Mouse (Mus musculus): ENCODE data around the gene Dusp14. TPM values are rescaled to one million over a fixed set of nuclear protein-coding genes. Genes with fewer than 3 reads are reported as not detected.
A peak's percentile ranks its signal among the peaks of the same experiment; 100 is the strongest.

Dusp14 gene
- polyA plus RNA-seq, 1 experiment from 2014 or later = 16.0 TPM

DNA sequence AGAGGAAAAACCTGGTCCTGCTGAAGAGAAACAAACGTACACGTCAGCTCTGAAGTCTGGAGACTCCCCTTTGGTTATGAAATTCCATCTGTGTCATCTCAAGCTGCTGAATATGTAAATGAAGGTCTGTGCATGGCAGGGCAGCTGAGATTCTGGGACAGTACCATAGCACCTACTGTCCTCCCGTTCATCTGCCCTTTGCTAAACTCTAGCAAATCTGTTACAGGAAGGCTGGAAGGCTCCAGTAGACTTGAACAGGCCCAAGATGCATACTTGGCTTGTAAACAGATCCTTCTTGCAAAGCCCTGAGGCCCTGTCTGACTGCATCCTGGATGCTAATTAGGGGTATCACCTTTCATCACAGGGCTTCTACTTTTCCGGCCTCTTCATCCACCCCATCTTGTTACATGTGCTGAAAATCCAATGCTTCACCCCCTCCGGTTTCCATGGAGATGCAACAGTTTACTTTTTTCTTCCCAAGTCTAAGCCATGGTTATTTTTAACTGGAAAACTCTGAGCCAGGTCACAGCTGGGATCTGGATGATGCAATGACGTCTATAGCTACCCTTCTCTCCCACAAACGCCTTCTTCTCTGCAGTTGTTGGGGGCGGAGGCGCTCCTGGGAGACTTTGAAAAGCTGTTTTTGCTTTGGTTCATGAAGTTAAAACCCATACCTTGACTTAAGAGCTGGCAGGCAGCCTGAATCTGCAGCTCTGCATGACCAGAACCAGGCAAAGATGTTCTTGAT is 4.0 kb upstream of the Dusp14 start:
- Histone ChIP-seq H3K9ac (ENCODE audit: low read length) (no peak overlapping the region), H3K27ac (ENCODE audit: low read depth) (no peak overlapping the region), H3K9me3 (ENCODE audit: control insufficient read depth, low read length) (no peaks in the 10 kb centered on the region), H3K27me3 (replicated peaks; ENCODE audit: control insufficient read depth, insufficient read depth, low read length) (peaks cover 9% of the 10 kb centered on the region), H3K4me1 (replicated peaks; ENCODE audit: control insufficient read depth, insufficient read depth, low read length) (peaks cover 12% of the 10 kb centered on the region; the same call in 1 of the 2 replicates), H3K36me3 (ENCODE audit: control insufficient read depth, insufficient read depth, low read length) (peaks cover under 1% of the 10 kb centered on the region; the same call in 1 of the 2 replicates), H3K4me2 (ENCODE audit: low read length) (no peak overlapping the region), H3K4me3 (ENCODE audit: low read depth, low read length) (no peak overlapping the region)
- no peak for DNase-seq (ENCODE audit: low spot score)
- 45% methylated on average over 9 of the region's 9 CpGs for WGBS
- no peak for ATAC-seq (replicated peaks; ENCODE audit: low FRiP score, low TSS enrichment, low read depth)

- no peaks in the 10 kb centered on the region for H3K36me3 ChIP-seq (ENCODE audit: control insufficient read depth, insufficient read depth, low read length)
- peaks cover 29% of the 10 kb centered on the region for H3K27me3 ChIP-seq (replicated peaks; ENCODE audit: control insufficient read depth, insufficient read depth, low read length)
- ATAC-seq (replicated peaks; ENCODE audit: low FRiP score, low TSS enrichment, low read depth) (peak; percentile 60), DNase-seq (ENCODE audit: low spot score) (peak; percentile 83)
- no peaks in the 10 kb centered on the region for H3K9me3 ChIP-seq (ENCODE audit: control insufficient read depth, low read length)
- peak overlapping the region; percentile 86 for H3K4me2 ChIP-seq (ENCODE audit: low read length)
- peak overlapping the region; percentile 60 for H3K4me3 ChIP-seq (ENCODE audit: low read depth, low read length)
- H3K27ac ChIP-seq (ENCODE audit: low read depth) = no peak overlapping the region
- 3% methylated on average over 46 of the region's 63 CpGs for WGBS
- H3K9ac ChIP-seq (ENCODE audit: low read length) = peak overlapping the region; percentile 64
- peaks cover 15% of the 10 kb centered on the region for H3K4me1 ChIP-seq (replicated peaks; ENCODE audit: control insufficient read depth, insufficient read depth, low read length)
Observed at GRCm38 (mm10) chr11:84068191-84069033, 649 bp downstream of the Dusp14 start.

DNA sequence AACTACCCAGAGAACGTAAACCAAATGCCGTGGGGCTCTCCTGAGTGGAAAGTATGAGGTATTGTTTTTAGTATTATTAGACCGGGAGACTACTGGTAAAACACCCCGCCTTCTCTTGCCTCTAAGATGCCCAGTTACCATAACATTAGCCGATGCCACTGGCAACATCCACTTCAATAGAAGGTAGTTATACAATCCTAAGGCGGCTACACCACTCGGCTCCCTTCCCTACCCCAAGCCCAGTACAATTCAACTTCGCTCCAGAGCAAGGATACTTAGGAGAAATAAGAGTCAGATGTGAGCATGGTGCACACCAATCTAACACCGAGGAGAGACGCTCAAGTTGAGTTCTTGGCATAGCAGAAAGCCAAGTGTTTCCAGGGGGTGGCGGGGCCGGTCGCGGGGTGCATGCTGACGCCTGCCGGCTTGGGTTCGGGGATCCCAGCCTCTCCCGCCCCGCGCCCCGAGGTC is 1.3 kb downstream of the Dusp14 start:
- Histone ChIP-seq H3K27me3 (replicated peaks; ENCODE audit: control insufficient read depth, insufficient read depth, low read length) (peaks cover 29% of the 10 kb centered on the region), H3K4me1 (replicated peaks; ENCODE audit: control insufficient read depth, insufficient read depth, low read length) (peaks cover 8% of the 10 kb centered on the region), H3K9me3 (ENCODE audit: control insufficient read depth, low read length) (no peaks in the 10 kb centered on the region), H3K36me3 (ENCODE audit: control insufficient read depth, insufficient read depth, low read length) (no peaks in the 10 kb centered on the region), H3K4me3 (ENCODE audit: low read depth, low read length) (peak overlapping the region; percentile 60), H3K9ac (ENCODE audit: low read length) (peak overlapping the region; percentile 64), H3K4me2 (ENCODE audit: low read length) (peak overlapping the region; percentile 86), H3K27ac (ENCODE audit: low read depth) (no peak overlapping the region)
- 4% methylated on average over 16 of the region's 21 CpGs for WGBS
- no peak for DNase-seq (ENCODE audit: low spot score)
- peak; percentile 21; the same call in 1 of the 2 replicates for ATAC-seq (replicated peaks; ENCODE audit: low FRiP score, low TSS enrichment, low read depth)

DNA sequence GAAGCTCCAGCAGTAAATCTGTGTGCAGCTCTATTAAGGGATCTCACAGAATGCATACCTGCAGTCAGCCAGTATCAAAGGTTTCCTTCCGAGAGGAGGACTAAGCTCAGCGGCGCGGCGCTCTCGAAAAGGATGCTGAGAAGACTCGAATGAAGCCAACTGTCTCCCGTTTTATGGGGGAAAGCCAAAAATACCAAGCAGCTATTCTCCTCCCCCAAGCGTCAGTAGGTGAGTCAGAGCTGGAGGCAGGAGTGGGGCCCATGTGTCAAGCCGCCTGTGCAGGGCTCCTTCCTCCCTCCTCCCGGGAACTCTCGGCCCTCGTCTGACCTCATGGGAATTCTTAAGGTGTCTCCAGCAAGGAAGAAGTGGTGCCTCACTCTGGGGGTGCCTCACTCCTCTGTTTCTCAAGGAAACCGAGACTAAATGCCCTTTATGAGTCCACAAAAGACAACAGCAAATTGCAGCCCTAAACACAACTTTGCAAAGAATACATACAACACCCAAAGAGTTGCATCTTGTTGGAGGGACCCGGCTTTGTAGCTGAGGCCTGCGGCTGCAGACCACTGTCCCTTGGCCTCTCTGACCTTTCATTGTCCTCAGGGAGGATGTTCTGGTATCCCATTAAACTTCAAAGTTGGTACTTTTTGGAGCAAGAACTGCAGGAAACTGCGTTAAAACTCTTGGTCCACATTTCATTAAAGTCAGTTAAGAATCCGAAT is 2.0 kb downstream of the Dusp14 start:
- no peaks in the 10 kb centered on the region for H3K36me3 ChIP-seq (ENCODE audit: control insufficient read depth, insufficient read depth, low read length)
- H3K27ac ChIP-seq (ENCODE audit: low read depth) = no peak overlapping the region
- ATAC-seq (replicated peaks; ENCODE audit: low FRiP score, low TSS enrichment, low read depth) (0 out of 2 replicates have a peak, but pooled peaks have one; percentile 38), DNase-seq (ENCODE audit: low spot score) (peak; percentile 60)
- 7% methylated on average over 18 of the region's 18 CpGs for WGBS
- peak overlapping the region; percentile 86 for H3K4me2 ChIP-seq (ENCODE audit: low read length)
- H3K9ac ChIP-seq (ENCODE audit: low read length) = no peak overlapping the region
- no peaks in the 10 kb centered on the region for H3K9me3 ChIP-seq (ENCODE audit: control insufficient read depth, low read length)
- H3K4me1 ChIP-seq (replicated peaks; ENCODE audit: control insufficient read depth, insufficient read depth, low read length) = peaks cover 8% of the 10 kb centered on the region
- peaks cover 29% of the 10 kb centered on the region for H3K27me3 ChIP-seq (replicated peaks; ENCODE audit: control insufficient read depth, insufficient read depth, low read length)
- H3K4me3 ChIP-seq (ENCODE audit: low read depth, low read length) = peak overlapping the region; percentile 60

GRCm38 (mm10) chr11:84066071-84066481 is 3.0 kb downstream of the Dusp14 start:
- Histone ChIP-seq H3K36me3 (ENCODE audit: control insufficient read depth, insufficient read depth, low read length) (no peaks in the 10 kb centered on the region), H3K4me1 (replicated peaks; ENCODE audit: control insufficient read depth, insufficient read depth, low read length) (peaks cover 8% of the 10 kb centered on the region), H3K4me3 (ENCODE audit: low read depth, low read length) (no peak overlapping the region), H3K27me3 (replicated peaks; ENCODE audit: control insufficient read depth, insufficient read depth, low read length) (peaks cover 29% of the 10 kb centered on the region), H3K4me2 (ENCODE audit: low read length) (peak overlapping the region; percentile 20; the same call in 1 of the 2 replicates), H3K9ac (ENCODE audit: low read length) (no peak overlapping the region), H3K27ac (ENCODE audit: low read depth) (no peak overlapping the region), H3K9me3 (ENCODE audit: control insufficient read depth, low read length) (no peaks in the 10 kb centered on the region)
- DNase-seq (ENCODE audit: low spot score) (no peak), ATAC-seq (replicated peaks; ENCODE audit: low FRiP score, low TSS enrichment, low read depth) (no peak)
- WGBS = 4% methylated on average over 11 of the region's 11 CpGs

DNA sequence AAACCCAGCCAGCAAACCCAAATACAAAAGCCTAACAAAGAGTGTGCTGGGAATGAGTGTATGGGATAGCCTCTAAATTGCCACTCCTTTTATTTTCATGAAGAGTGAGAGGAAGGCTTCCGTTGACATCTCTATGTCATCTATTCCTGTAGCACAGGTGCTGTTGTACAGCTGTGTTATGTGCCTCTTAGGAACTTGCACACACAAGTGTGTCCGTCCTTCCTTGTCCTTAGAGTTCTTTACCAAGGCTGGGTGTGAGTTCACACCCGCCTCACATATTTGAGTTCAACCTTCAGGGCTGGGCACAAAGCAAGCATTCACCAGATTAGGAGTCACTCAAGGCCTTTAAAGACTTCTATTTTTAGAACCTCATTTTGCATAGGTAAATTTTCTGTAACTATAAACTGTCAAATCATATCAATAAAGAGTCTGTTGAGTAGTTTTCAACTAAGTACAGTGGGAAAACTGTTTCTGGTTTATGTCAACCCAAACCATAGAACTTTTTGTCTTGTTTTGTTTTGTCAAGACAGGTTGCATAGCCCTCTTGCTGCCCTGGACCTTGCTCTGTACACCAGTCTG is 5.3 kb downstream of the Dusp14 start:
- H3K4me3 ChIP-seq (ENCODE audit: low read depth, low read length) = no peak overlapping the region
- H3K4me2 ChIP-seq (ENCODE audit: low read length) = no peak overlapping the region
- H3K27ac ChIP-seq (ENCODE audit: low read depth) = no peak overlapping the region
- H3K36me3 ChIP-seq (ENCODE audit: control insufficient read depth, insufficient read depth, low read length) = no peaks in the 10 kb centered on the region
- WGBS = 86% methylated on average over 3 of the region's 3 CpGs
- peaks cover 21% of the 10 kb centered on the region; the same call in 1 of the 2 replicates for H3K27me3 ChIP-seq (replicated peaks; ENCODE audit: control insufficient read depth, insufficient read depth, low read length)
- H3K9me3 ChIP-seq (ENCODE audit: control insufficient read depth, low read length) = no peaks in the 10 kb centered on the region
- no peak for ATAC-seq (replicated peaks; ENCODE audit: low FRiP score, low TSS enrichment, low read depth)
- H3K9ac ChIP-seq (ENCODE audit: low read length) = no peak overlapping the region
- peaks cover 8% of the 10 kb centered on the region for H3K4me1 ChIP-seq (replicated peaks; ENCODE audit: control insufficient read depth, insufficient read depth, low read length)
- no peak for DNase-seq (ENCODE audit: low spot score)

- ATAC-seq (replicated peaks; ENCODE audit: low FRiP score, low TSS enrichment, low read depth) = no peak
- peaks cover 20% of the 10 kb centered on the region; the same call in 1 of the 2 replicates for H3K27me3 ChIP-seq (replicated peaks; ENCODE audit: control insufficient read depth, insufficient read depth, low read length)
- 62% methylated on average over 2 of the region's 2 CpGs for WGBS
- DNase-seq (ENCODE audit: low spot score) = no peak
- H3K9me3 ChIP-seq (ENCODE audit: control insufficient read depth, low read length) = no peaks in the 10 kb centered on the region
- H3K4me3 ChIP-seq (ENCODE audit: low read depth, low read length) = no peak overlapping the region
- no peak overlapping the region for H3K4me2 ChIP-seq (ENCODE audit: low read length)
- peaks cover 6% of the 10 kb centered on the region for H3K4me1 ChIP-seq (replicated peaks; ENCODE audit: control insufficient read depth, insufficient read depth, low read length)
- no peaks in the 10 kb centered on the region for H3K36me3 ChIP-seq (ENCODE audit: control insufficient read depth, insufficient read depth, low read length)
- H3K9ac ChIP-seq (ENCODE audit: low read length) = no peak overlapping the region
- H3K27ac ChIP-seq (ENCODE audit: low read depth) = no peak overlapping the region
Observed at GRCm38 (mm10) chr11:84062805-84063204, 6.3 kb downstream of the Dusp14 start.

DNA sequence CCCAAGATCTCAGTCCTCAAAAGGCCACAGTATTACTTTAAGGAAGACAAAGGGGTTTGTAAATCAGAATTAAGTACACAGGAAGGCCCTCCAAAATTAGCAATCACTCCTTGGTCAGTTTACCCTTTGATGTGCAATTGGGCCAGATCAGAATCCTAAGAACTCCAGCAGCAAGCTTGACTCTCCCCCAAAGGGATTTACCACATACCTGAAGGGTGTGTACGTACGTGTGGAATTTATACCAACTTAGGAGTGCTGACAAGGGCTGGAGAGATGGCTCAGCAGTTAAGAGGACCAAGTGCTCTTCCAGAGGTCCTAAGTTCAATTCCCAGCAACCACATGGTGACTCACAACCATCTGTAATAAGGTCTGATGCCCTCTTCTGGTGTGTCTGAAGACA is 7.2 kb downstream of the Dusp14 start:
- Histone ChIP-seq H3K9ac (ENCODE audit: low read length) (no peak overlapping the region), H3K4me1 (replicated peaks; ENCODE audit: control insufficient read depth, insufficient read depth, low read length) (no peaks in the 10 kb centered on the region; the same call in 1 of the 2 replicates), H3K36me3 (ENCODE audit: control insufficient read depth, insufficient read depth, low read length) (no peaks in the 10 kb centered on the region), H3K4me3 (ENCODE audit: low read depth, low read length) (no peak overlapping the region), H3K27ac (ENCODE audit: low read depth) (no peak overlapping the region), H3K9me3 (ENCODE audit: control insufficient read depth, low read length) (no peaks in the 10 kb centered on the region), H3K27me3 (replicated peaks; ENCODE audit: control insufficient read depth, insufficient read depth, low read length) (peaks cover 14% of the 10 kb centered on the region; the same call in 1 of the 2 replicates), H3K4me2 (ENCODE audit: low read length) (no peak overlapping the region)
- DNase-seq (ENCODE audit: low spot score) (no peak), ATAC-seq (replicated peaks; ENCODE audit: low FRiP score, low TSS enrichment, low read depth) (no peak)
- WGBS = 71% methylated on average over 2 of the region's 2 CpGs
